Mouse (Mus musculus) kidney, adult 2 months (tissue): Measurements from ENCODE around the gene Stard3.

ENCODE experiments used
- CTCF ChIP-seq: fragments of 200-500 bp; conservative IDR thresholded peaks from 2 replicates; pipeline ENCODE4 v1.5.1; 2011; ENCODE audit warnings: low read depth, mild to moderate bottlenecking, control low read depth, low read length, moderate library complexity, mixed read lengths; ENCODE audit not compliant: insufficient read depth, insufficient read length
- POLR2A ChIP-seq: fragments of 200-500 bp; IDR thresholded peaks from one replicate; pipeline ENCODE4 v1.6.1; 2011; ENCODE audit warnings: low read depth, low read length, control low read depth

DNA sequence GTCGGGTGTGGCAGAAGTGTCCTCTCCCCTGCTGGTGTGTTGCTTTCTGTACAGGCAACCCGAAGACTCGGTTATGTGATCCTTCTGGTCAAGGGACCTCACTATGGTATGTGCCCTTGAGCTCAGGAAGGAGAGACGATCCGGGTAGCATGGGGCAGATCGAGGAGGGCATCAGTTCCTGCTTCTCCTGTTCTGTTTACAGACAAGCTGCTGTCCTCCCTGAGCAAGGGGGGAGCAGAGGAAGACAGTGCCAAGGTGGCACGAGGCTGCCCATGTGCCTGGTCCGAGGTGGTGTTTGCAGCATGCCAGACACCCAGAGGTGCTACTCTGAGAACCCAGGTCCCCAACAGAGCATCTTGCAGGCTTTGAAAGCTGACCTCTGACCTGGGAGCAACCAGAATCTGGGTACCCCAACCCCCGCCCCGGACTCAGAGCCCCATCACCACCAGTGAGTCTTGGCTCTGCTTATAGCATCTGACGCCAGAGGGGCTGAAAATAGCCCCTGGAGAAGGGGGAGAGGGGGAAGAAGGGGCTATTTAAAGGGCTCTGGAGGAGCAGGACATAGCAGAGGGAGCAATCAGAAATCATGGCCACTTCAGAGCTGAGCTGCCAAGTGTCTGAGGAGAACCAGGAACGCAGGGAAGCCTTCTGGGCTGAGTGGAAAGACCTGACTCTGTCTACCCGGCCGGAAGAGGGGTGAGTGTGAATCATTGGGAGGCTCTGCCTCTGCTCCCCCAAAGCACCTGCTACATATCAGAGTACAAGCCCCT, 25.3 kb downstream of the Stard3 start, which contains the start of gene Tcap:
- TF ChIP-seq POLR2A (no peak), CTCF (no peak)
